Mouse (Mus musculus) heart, embryonic 16.5 days (tissue): Measurements from ENCODE around the gene Smcr8. TPM values are rescaled to one million over a fixed set of nuclear protein-coding genes. Genes with fewer than 3 reads are reported as not detected.

Source experiments
- ATAC-seq: fragments of 200-750 bp; cut with Nextera tagmentation; replicated peaks from 2 replicates; pipeline ENCODE4 v1.8.0; 2017; ENCODE audit warnings: moderate number of reproducible peaks; ENCODE audit not compliant: insufficient read depth, low FRiP score; ENCODE audit errors: extremely low read depth
- H3K27ac ChIP-seq: fragments of 300-500 bp; sonication (generic); 2 replicates; pipeline ENCODE4 v1.5.1; 2014; ENCODE audit warnings: mild to moderate bottlenecking, low read length, control low read depth, moderate library complexity
- H3K27me3 ChIP-seq: fragments of 300-500 bp; sonication (generic); 2 replicates; pipeline ENCODE4 v1.6.1; 2014; ENCODE audit warnings: low read length, mixed read lengths; ENCODE audit not compliant: control insufficient read depth, insufficient read depth
- H3K36me3 ChIP-seq: fragments of 300-500 bp; sonication (generic); 2 replicates; pipeline ENCODE4 v1.6.1; 2014; ENCODE audit not compliant: control insufficient read depth, insufficient read depth
- H3K4me1 ChIP-seq: fragments of 300-500 bp; sonication (generic); 2 replicates; pipeline ENCODE4 v1.6.1; 2014; ENCODE audit warnings: low read length, mixed read lengths; ENCODE audit not compliant: control insufficient read depth, insufficient read depth
- H3K4me2 ChIP-seq: fragments of 300-500 bp; sonication (generic); 2 replicates; pipeline ENCODE4 v1.6.1; 2014; ENCODE audit warnings: low read depth, mild to moderate bottlenecking, control low read depth, low read length
- H3K4me3 ChIP-seq: fragments of 300-500 bp; sonication (generic); 2 replicates; pipeline ENCODE4 v1.5.1; 2014; ENCODE audit warnings: mild to moderate bottlenecking, control low read depth, low read length
- H3K9ac ChIP-seq: fragments of 300-500 bp; sonication (generic); 2 replicates; pipeline ENCODE4 v1.6.1; 2014; ENCODE audit warnings: low read length, control low read depth
- H3K9me3 ChIP-seq: fragments of 300-500 bp; sonication (generic); replicated peaks from 2 replicates; pipeline ENCODE4 v1.6.1; 2016; ENCODE audit warnings: low read length; ENCODE audit not compliant: control insufficient read depth
- WGBS: fragments of 180-500 bp; shearing (Covaris S2); extraction: QIAGEN DNeasy Blood & Tissue Kit; methylation state at CpG from one replicate; pipeline ENCODE4 v1.1.7; 2014; 5-methylcytosine and 5-hydroxymethylcytosine counted together
- polyA plus RNA-seq: library from polyadenylated mRNA; unstranded; fragments of >200 nt; fragmentation: Nextera tagmentation; extraction: Ambion mirVana; gene quantifications from 2 replicates; pipeline ENCODE4 v1.2.1, GENCODE M21; 2015

Smcr8 gene
- polyA plus RNA-seq = 4.3 and 4.6 TPM in 2 replicates

GRCm38 (mm10) chr11:60776829-60777740 is at the start of gene Smcr8, which contains the start of gene Top3a:
TSS of gene Smcr8 (plus strand) at chr11:60777524.
TSS of gene Top3a (minus strand) at chr11:60777365.
- Histone ChIP-seq H3K36me3 (peaks cover 3% of the 10 kb centered on the region; the same call in 1 of the 2 replicates), H3K9ac (peak within 1 kb of the TSS; percentile 78), H3K27ac (peak within 1 kb of the TSS; percentile 90), H3K4me1 (peaks cover 57% of the 10 kb centered on the region), H3K27me3 (no peaks in the 10 kb centered on the region), H3K4me2 (peak within 1 kb of the TSS; percentile 71), H3K9me3 (no peaks in the 10 kb centered on the region), H3K4me3 (peak within 1 kb of the TSS; percentile 75)
- WGBS = under 1% methylated on average over 62 of the region's 62 CpGs
- ATAC-seq = peak; percentile 96

- H3K36me3 ChIP-seq = peaks cover 29% of the 10 kb centered on the region
- H3K27ac ChIP-seq = peak within 1 kb of the TSS; percentile 96
- H3K27me3 ChIP-seq = no peaks in the 10 kb centered on the region
- peaks cover 23% of the 10 kb centered on the region for H3K4me1 ChIP-seq
- no peaks in the 10 kb centered on the region for H3K9me3 ChIP-seq
- H3K4me3 ChIP-seq = peak within 1 kb of the TSS; percentile 92
- WGBS = under 1% methylated on average over 44 of the region's 44 CpGs
- peak; percentile 87 for ATAC-seq
- H3K9ac ChIP-seq = peak within 1 kb of the TSS; percentile 96
- H3K4me2 ChIP-seq = peak within 1 kb of the TSS; percentile 82
Measured at GRCm38 (mm10) chr11:60728260-60728761, 49.0 kb upstream of the Smcr8 start, which contains the start of gene Mief2. TSS of gene Mief2 (plus strand) at chr11:60728398.

- WGBS = 61% methylated on average over 6 of the region's 6 CpGs
- Histone ChIP-seq H3K36me3 (peaks cover 20% of the 10 kb centered on the region), H3K4me3 (peak overlapping the region; percentile 92), H3K27ac (no peak overlapping the region), H3K9me3 (no peaks in the 10 kb centered on the region), H3K9ac (peak overlapping the region; percentile 83), H3K4me2 (peak overlapping the region; percentile 82), H3K4me1 (peaks cover 23% of the 10 kb centered on the region), H3K27me3 (no peaks in the 10 kb centered on the region)
- ATAC-seq = no peak
Measured at GRCm38 (mm10) chr11:60729217-60729641, 48.1 kb upstream of the Smcr8 start.

- Histone ChIP-seq H3K36me3 (peaks cover 18% of the 10 kb centered on the region), H3K4me3 (no peak overlapping the region), H3K9ac (no peak overlapping the region), H3K27me3 (no peaks in the 10 kb centered on the region), H3K4me2 (no peak overlapping the region), H3K9me3 (no peaks in the 10 kb centered on the region), H3K27ac (no peak overlapping the region), H3K4me1 (peaks cover 23% of the 10 kb centered on the region)
- 83% methylated on average over 9 of the region's 9 CpGs for WGBS
- no peak for ATAC-seq
Measured at GRCm38 (mm10) chr11:60730169-60730568, 47.2 kb upstream of the Smcr8 start.

GRCm38 (mm10) chr11:60731251-60731650 is 46.1 kb upstream of the Smcr8 start:
- H3K27ac ChIP-seq = no peak overlapping the region
- peaks cover 19% of the 10 kb centered on the region for H3K4me1 ChIP-seq
- H3K9ac ChIP-seq = no peak overlapping the region
- peaks cover 18% of the 10 kb centered on the region for H3K36me3 ChIP-seq
- H3K4me2 ChIP-seq = no peak overlapping the region
- no peaks in the 10 kb centered on the region for H3K9me3 ChIP-seq
- 87% methylated on average over 14 of the region's 14 CpGs for WGBS
- no peak overlapping the region for H3K4me3 ChIP-seq
- ATAC-seq = no peak
- H3K27me3 ChIP-seq = no peaks in the 10 kb centered on the region

- H3K27ac ChIP-seq = no peak overlapping the region
- peaks cover 22% of the 10 kb centered on the region for H3K36me3 ChIP-seq
- H3K4me3 ChIP-seq = no peak overlapping the region
- H3K4me1 ChIP-seq = peaks cover 4% of the 10 kb centered on the region
- no peaks in the 10 kb centered on the region for H3K27me3 ChIP-seq
- H3K4me2 ChIP-seq = no peak overlapping the region
- no peaks in the 10 kb centered on the region for H3K9me3 ChIP-seq
- no peak for ATAC-seq
- WGBS = 71% methylated on average over 2 of the region's 2 CpGs
- H3K9ac ChIP-seq = no peak overlapping the region
Measured at GRCm38 (mm10) chr11:60734206-60734605, 43.1 kb upstream of the Smcr8 start.

- Histone ChIP-seq H3K9ac (no peak overlapping the region), H3K27me3 (no peaks in the 10 kb centered on the region), H3K4me3 (no peak overlapping the region), H3K9me3 (no peaks in the 10 kb centered on the region), H3K4me2 (no peak overlapping the region), H3K27ac (no peak overlapping the region), H3K4me1 (no peaks in the 10 kb centered on the region), H3K36me3 (peaks cover 23% of the 10 kb centered on the region)
- no peak for ATAC-seq
- 81% methylated on average over 5 of the region's 5 CpGs for WGBS
Measured at GRCm38 (mm10) chr11:60735191-60735590, 42.1 kb upstream of the Smcr8 start.

GRCm38 (mm10) chr11:60736491-60736890 is 40.8 kb upstream of the Smcr8 start:
- Histone ChIP-seq H3K27ac (no peak overlapping the region), H3K27me3 (no peaks in the 10 kb centered on the region), H3K9ac (no peak overlapping the region), H3K4me2 (no peak overlapping the region), H3K9me3 (no peaks in the 10 kb centered on the region), H3K36me3 (peaks cover 17% of the 10 kb centered on the region), H3K4me1 (no peaks in the 10 kb centered on the region), H3K4me3 (no peak overlapping the region)
- 70% methylated on average over 3 of the region's 3 CpGs for WGBS
- no peak for ATAC-seq

GRCm38 (mm10) chr11:60737450-60737849 is 39.9 kb upstream of the Smcr8 start:
- H3K4me3 ChIP-seq = no peak overlapping the region
- peaks cover 22% of the 10 kb centered on the region for H3K36me3 ChIP-seq
- no peak overlapping the region for H3K4me2 ChIP-seq
- H3K9ac ChIP-seq = no peak overlapping the region
- H3K27me3 ChIP-seq = no peaks in the 10 kb centered on the region
- no peaks in the 10 kb centered on the region for H3K4me1 ChIP-seq
- no peak for ATAC-seq
- no peaks in the 10 kb centered on the region for H3K9me3 ChIP-seq
- H3K27ac ChIP-seq = no peak overlapping the region
